Mouse (Mus musculus) cortical plate, adult 2 months (tissue): ENCODE data around the gene Htt. TPM values are rescaled to one million over a fixed set of nuclear protein-coding genes. Genes with fewer than 3 reads are reported as not detected.
A peak's percentile ranks its signal among the peaks of the same experiment; 100 is the strongest.

Source experiments
- H3K27ac ChIP-seq: fragments of 200-500 bp; 2 replicates; pipeline ENCODE4 v1.5.1; 2012; ENCODE audit warnings: low read length, control low read depth, inconsistent platforms; ENCODE audit not compliant: insufficient read depth
- H3K4me1 ChIP-seq: fragments of 200-500 bp; 2 replicates; pipeline ENCODE4 v1.6.1; 2011; ENCODE audit warnings: low read length; ENCODE audit not compliant: control insufficient read depth, insufficient read depth
- H3K4me3 ChIP-seq: fragments of 200-500 bp; 2 replicates; pipeline ENCODE4 v1.5.1; 2011; ENCODE audit warnings: mild to moderate bottlenecking, low read length, control low read depth; ENCODE audit not compliant: insufficient read depth
- CTCF ChIP-seq: fragments of 200-500 bp; IDR thresholded peaks from 2 replicates; pipeline ENCODE4 v1.5.1; 2011; ENCODE audit warnings: mild to moderate bottlenecking, control low read depth, low read length; ENCODE audit not compliant: insufficient read depth; ENCODE audit errors: extremely low read depth
- POLR2A ChIP-seq: fragments of 200-500 bp; IDR thresholded peaks from 2 replicates; pipeline ENCODE4 v1.6.1; 2011; ENCODE audit warnings: mild to moderate bottlenecking, low read length, control low read depth; ENCODE audit not compliant: insufficient read depth; ENCODE audit errors: extremely low read depth
- polyA plus RNA-seq: library from polyadenylated mRNA; depleted of rRNA; stranded (reverse); fragments of >200 nt; gene quantifications from 2 replicates; pipeline ENCODE4 v1.2.3, GENCODE M21; 2012

The Htt gene
- polyA plus RNA-seq, 1 experiment: 43.1 TPM

DNA sequence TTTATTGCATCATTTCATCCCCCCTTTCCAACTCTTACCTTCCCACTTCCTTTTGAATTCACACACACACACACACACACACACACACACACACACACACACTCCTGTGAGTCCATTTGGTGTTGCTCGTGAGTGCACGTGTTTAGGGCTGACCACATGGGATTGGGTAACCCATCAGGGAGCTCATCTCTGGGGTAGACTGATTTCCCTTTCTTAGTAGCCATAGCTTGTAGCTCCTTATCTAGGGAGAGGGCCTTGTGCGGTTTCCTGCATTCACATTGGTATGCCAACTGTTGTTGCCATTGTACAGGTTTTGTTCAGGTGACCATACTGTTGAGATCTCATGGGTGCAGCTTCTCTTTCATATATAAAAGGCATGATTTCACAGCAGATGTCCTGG is 181.9 kb downstream of the Htt start:
- Histone ChIP-seq H3K4me1 (no peaks in the 10 kb centered on the region), H3K27ac (no peak overlapping the region), H3K4me3 (no peak overlapping the region)
- no peak for TF ChIP-seq CTCF
- TF ChIP-seq POLR2A: no peak

- no peaks in the 10 kb centered on the region for H3K4me1 ChIP-seq
- peak within 1 kb of the TSS; percentile 68 for H3K27ac ChIP-seq
- TF ChIP-seq CTCF (no peak), POLR2A (no peak)
- peak within 1 kb of the TSS; percentile 16 for H3K4me3 ChIP-seq
Observed at GRCm38 (mm10) chr5:34948861-34949760, 187.6 kb downstream of the Htt start, which contains the start of gene Rgs12. Gene Rgs12, plus strand, starts transcription at chr5:34949445.

- Histone ChIP-seq H3K27ac (peak overlapping the region; percentile 68), H3K4me3 (peak overlapping the region; percentile 16), H3K4me1 (no peaks in the 10 kb centered on the region)
- TF ChIP-seq POLR2A (no peak), CTCF (no peak)
Observed at GRCm38 (mm10) chr5:34949769-34950211, 188.2 kb downstream of the Htt start.

DNA sequence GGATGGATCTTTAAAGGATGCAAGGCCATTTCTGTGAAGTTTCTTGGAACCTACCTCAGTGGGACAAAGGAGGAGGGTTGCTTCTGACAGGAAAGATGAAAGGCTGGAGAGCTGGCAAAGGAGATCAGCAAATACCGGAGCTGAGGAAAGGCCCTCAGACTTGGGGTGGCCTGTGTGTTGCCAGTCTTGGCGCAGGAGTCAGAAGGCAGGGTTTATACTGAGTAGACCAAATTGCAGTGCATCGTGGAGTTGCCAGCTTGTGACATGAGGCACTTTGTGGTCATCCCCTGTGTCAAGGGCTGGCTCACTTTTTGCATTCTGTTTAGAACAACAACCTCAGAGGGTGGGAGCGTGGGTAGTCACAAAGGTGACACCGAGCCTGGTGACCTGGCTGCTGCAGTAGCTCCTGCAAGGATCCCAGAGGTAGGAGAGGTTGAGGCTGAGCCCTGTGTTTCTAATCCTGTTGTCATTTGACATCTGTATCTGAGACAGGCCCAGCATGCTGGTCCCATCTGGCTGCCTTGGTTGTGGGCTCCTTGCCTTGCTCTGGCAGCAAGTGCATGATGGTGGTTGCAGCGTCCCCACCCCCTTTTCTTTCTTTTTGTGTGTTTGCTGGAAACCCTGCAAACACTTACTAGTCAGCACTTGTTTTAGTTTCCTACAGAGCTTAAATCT is 189.1 kb downstream of the Htt start:
- no peak for TF ChIP-seq CTCF
- TF ChIP-seq POLR2A: no peak
- no peaks in the 10 kb centered on the region for H3K4me1 ChIP-seq
- no peak overlapping the region for H3K4me3 ChIP-seq
- H3K27ac ChIP-seq: no peak overlapping the region

DNA sequence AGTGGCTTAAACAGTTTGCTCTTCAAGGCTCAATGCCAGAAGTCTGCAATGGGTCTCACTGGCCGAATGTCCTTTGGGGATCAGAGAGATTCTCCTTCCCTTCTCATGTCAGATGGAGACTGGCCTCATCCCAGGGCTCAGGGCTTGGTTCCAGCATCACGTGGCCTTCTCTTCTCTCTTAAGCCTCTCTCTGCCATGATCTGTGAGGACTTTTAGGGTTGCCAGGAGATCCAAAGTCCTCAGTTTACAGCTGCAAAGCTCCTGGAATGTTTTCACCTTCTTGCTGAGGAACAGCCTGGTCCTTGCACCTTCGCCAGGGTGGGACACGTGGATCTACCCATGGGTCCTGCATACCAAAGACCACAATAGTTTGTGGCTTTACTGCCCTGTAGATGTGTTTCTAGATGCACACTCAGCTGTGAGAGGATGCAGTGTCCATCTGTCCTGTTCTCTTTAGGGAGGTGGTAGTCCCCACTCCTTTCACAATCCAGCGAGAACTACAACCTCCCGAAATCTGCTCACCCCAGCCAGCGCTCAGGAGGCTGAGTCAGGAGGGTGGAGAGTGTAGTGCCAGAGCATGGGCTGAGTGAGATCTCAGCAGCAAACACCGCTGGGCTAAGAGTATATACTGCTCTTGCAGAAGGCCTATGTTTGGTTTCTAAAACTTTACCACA is 189.8 kb downstream of the Htt start:
- no peaks in the 10 kb centered on the region for H3K4me1 ChIP-seq
- no peak overlapping the region for H3K27ac ChIP-seq
- no peak for TF ChIP-seq CTCF
- TF ChIP-seq POLR2A: no peak
- no peak overlapping the region for H3K4me3 ChIP-seq

- H3K4me3 ChIP-seq: no peak overlapping the region
- H3K27ac ChIP-seq: no peak overlapping the region
- TF ChIP-seq POLR2A (no peak), CTCF (no peak)
- H3K4me1 ChIP-seq: peaks cover 2% of the 10 kb centered on the region; the same call in 1 of the 2 replicates
Observed at GRCm38 (mm10) chr5:34954508-34954907, 193.0 kb downstream of the Htt start.

GRCm38 (mm10) chr5:34955630-34956029 is 194.1 kb downstream of the Htt start:
- TF ChIP-seq CTCF (no peak), POLR2A (no peak)
- Histone ChIP-seq H3K4me3 (no peak overlapping the region), H3K27ac (no peak overlapping the region), H3K4me1 (peaks cover 2% of the 10 kb centered on the region; the same call in 1 of the 2 replicates)

DNA sequence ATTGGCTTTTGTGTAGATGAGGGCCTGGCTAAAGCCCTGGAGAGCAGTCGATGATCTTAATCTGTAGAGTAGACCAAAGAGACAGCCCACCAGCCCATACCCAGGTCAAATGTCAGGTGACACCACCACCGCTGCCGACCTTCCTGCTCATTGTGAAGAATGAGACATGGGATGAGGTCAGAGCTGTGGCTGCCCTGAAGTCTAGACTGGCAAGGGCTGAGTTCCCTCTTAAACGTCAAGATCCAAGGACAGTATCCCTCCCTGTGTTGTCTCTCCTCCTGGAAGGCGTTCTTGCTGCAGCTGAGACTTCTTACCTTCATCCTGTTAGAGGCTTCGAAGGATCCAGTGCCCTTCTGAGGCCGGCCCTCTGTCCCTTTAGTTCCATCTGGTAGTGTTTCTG is 194.6 kb downstream of the Htt start:
- Histone ChIP-seq H3K4me3 (no peak overlapping the region), H3K27ac (no peak overlapping the region), H3K4me1 (peaks cover 2% of the 10 kb centered on the region; the same call in 1 of the 2 replicates)
- TF ChIP-seq POLR2A (no peak), CTCF (no peak)

GRCm38 (mm10) chr5:34957015-34957414 is 195.5 kb downstream of the Htt start:
- 0 out of 2 replicates have a peak overlapping the region, but pooled peaks have one; percentile 4 for H3K27ac ChIP-seq
- TF ChIP-seq POLR2A (no peak), CTCF (no peak)
- no peak overlapping the region for H3K4me3 ChIP-seq
- H3K4me1 ChIP-seq: peaks cover 2% of the 10 kb centered on the region; the same call in 1 of the 2 replicates
